ENCODE assay signal across 22 mouse cellular contexts in the genomic region with DNA sequence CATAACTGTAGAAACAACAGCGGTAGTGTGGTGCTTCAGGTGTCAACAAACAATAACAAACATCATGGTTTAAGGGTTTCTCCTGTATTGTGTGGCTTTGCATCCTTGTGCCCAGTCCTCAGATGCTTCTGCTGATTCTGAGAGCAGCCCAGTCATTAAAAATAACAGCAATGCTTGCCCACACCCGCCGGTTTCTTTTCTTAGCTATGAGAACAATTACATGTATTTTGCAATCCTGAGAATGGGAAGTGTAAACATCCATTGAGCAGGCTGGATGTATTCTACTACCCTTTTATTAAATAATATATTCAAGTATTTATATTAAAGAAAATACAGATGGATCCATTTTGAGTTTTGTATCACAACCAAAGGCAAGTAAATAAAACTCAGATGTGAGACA. TPM values are rescaled to one million over a fixed set of nuclear protein-coding genes. Genes with fewer than 3 reads are reported as not detected.
DNase-seq lines count a peak whose midpoint lies in the region; ATAC-seq and TF ChIP-seq lines count a peak whose summit lies in the region.
"Had no signal": no experiment of that assay in that cellular context is flagged by ENCODE, and none has a peak within 500 bp of the region (broad histone marks: within the 10 kb centered on the region; RNA-seq: fewer than 3 reads in every experiment).

No protein-coding gene starts in this region.

- no peak for TF ChIP-seq EP300 in liver, embryonic 14.5 days (IDR thresholded peaks at IDR 0.05; ENCODE audit: low read depth)

- peaks cover 8% of the 10 kb centered on the region for H3K36me3 ChIP-seq in liver, embryonic 14.5 days (replicated peaks; ENCODE audit: control insufficient read depth, insufficient read depth, low read depth)
- H3K36me3 ChIP-seq: embryonic facial prominence, embryonic 13.5 days; forebrain, embryonic 10.5 days; heart, embryonic 10.5 days; hindbrain, embryonic 13.5 days had no signal

- peak overlapping the region; percentile 16 for H3K4me3 ChIP-seq in bone marrow, adult 2 months (replicated peaks; ENCODE audit: control insufficient read depth, low read depth, low read length)
- no peak overlapping the region for H3K4me3 ChIP-seq in bone marrow macrophage, adult 2 months (ENCODE audit: insufficient read depth, low read length)
- peak overlapping the region; percentile 48 to 68 for H3K4me3 ChIP-seq in liver, embryonic 14.5 days (ENCODE audit: insufficient read depth in 1 of 2, low read depth in 2 of 2, low read length in 2 of 2)
- H3K4me3 ChIP-seq: embryonic facial prominence, embryonic 13.5 days; forebrain, embryonic 10.5 days; gastrocnemius, adult 2 months; heart, embryonic 10.5 days; hindbrain, embryonic 13.5 days had no signal

- H3K4me1 ChIP-seq in bone marrow, adult 2 months (ENCODE audit: control insufficient read depth, insufficient read depth, low read length), result peaks cover 2% of the 10 kb centered on the region; the same call in 1 of the 2 replicates
- H3K4me1 ChIP-seq in bone marrow macrophage, adult 2 months (ENCODE audit: control insufficient read depth, insufficient read depth, low read length), result peaks cover 18% of the 10 kb centered on the region
- H3K4me1 ChIP-seq in liver, embryonic 14.5 days (replicated peaks; ENCODE audit: control insufficient read depth in 2 of 2, insufficient read depth in 2 of 2, low read length in 1 of 2), result peaks cover 32 to 33% of the 10 kb centered on the region in 2 experiments

- peak overlapping the region; percentile 90 for H3K4me2 ChIP-seq in liver, embryonic 14.5 days (ENCODE audit: low read depth)
- H3K4me2 ChIP-seq: embryonic facial prominence, embryonic 13.5 days; hindbrain, embryonic 13.5 days had no signal

- no peaks in the 10 kb centered on the region for H3K9me3 ChIP-seq in liver, embryonic 14.5 days (ENCODE audit: control insufficient read depth, low read length)
- H3K9me3 ChIP-seq: embryonic facial prominence, embryonic 13.5 days; forebrain, embryonic 10.5 days; heart, embryonic 10.5 days; hindbrain, embryonic 13.5 days had no signal

- DNase-seq in liver, embryonic 14.5 days (ENCODE audit: low read depth in 3 of 3, low spot score in 3 of 3), result no peak
- DNase-seq in thymus, postnatal 36 days, result no peak
- no peak for DNase-seq in heart, postnatal 4 days
- DNase-seq: adrenal gland, adult 8-10 months; adrenal gland, postnatal 36 days; cerebellum, adult 11-12 months; cerebellum, adult 9-10 months; cerebellum, postnatal 36 days; gastrocnemius, adult 2 months; gastrocnemius, postnatal 36 days; heart, adult 18-20 months; heart, postnatal 10 days had no signal

- WGBS in bone marrow, adult 2 months, result 45% methylated on average over 3 of the region's 3 CpGs
- 67% methylated on average over 3 of the region's 3 CpGs for WGBS in liver, embryonic 14.5 days (ENCODE audit: insufficient replicate concordance)

- H3K27me3 ChIP-seq in liver, embryonic 14.5 days (ENCODE audit: control insufficient read depth, insufficient read depth, low read length), result no peaks in the 10 kb centered on the region
- H3K27me3 ChIP-seq: embryonic facial prominence, embryonic 13.5 days; hindbrain, embryonic 13.5 days had no signal

- no peak for TF ChIP-seq CTCF in bone marrow, adult 2 months (IDR thresholded peaks at IDR 0.05; ENCODE audit: control insufficient read depth, insufficient read depth, low read length)
- no peak for TF ChIP-seq CTCF in bone marrow macrophage, adult 2 months (IDR thresholded peaks at IDR 0.05; ENCODE audit: low read depth, low read length)
- TF ChIP-seq CTCF in liver, embryonic 14.5 days (IDR thresholded peaks at IDR 0.05; ENCODE audit: low read depth), result no peak

- H3K9ac ChIP-seq in liver, embryonic 14.5 days (replicated peaks), result peak overlapping the region; percentile 75
- H3K9ac ChIP-seq: embryonic facial prominence, embryonic 13.5 days; hindbrain, embryonic 13.5 days had no signal

- TF ChIP-seq POLR2A in bone marrow, adult 2 months (IDR thresholded peaks at IDR 0.05; ENCODE audit: borderline replicate concordance, control insufficient read depth, low read depth, low read length), result no peak
- TF ChIP-seq POLR2A in bone marrow macrophage, adult 2 months (IDR thresholded peaks at IDR 0.05; ENCODE audit: borderline replicate concordance, low read depth, low read length), result no peak

- no peak overlapping the region for H3K27ac ChIP-seq in bone marrow, adult 2 months (ENCODE audit: control insufficient read depth, insufficient read depth, low read depth, low read length, poor library complexity)
- H3K27ac ChIP-seq in bone marrow macrophage, adult 2 months (ENCODE audit: insufficient read depth, low read depth, low read length), result 0 out of 2 replicates have a peak overlapping the region, but pooled peaks have one; percentile 34
- H3K27ac ChIP-seq in liver, embryonic 14.5 days, result peak overlapping the region; percentile 86
- H3K27ac ChIP-seq: embryonic facial prominence, embryonic 13.5 days; forebrain, embryonic 10.5 days; gastrocnemius, adult 2 months; heart, embryonic 10.5 days; hindbrain, embryonic 13.5 days; hindbrain, postnatal 0 days had no signal

- ATAC-seq in liver, embryonic 14.5 days (ENCODE audit: insufficient read depth), result no peak
- ATAC-seq in monocyte, adult 5-6 weeks (replicated peaks; ENCODE audit: insufficient number of reproducible peaks, low FRiP score, low TSS enrichment, poor library complexity, severe bottlenecking), result peak; percentile 55; the same call in 1 of the 2 replicates
- ATAC-seq: forebrain, embryonic 14.5 days; hindbrain, postnatal 0 days had no signal

RNA-seq across cellular contexts. Expression of a gene that starts 4.2 kb away (rescaled TPM):
- 20.0 and 37.3 TPM in 2 replicates for polyA plus RNA-seq in bone marrow, adult 2 months (2011; ENCODE audit: insufficient read depth, insufficient read length, low replicate concordance, missing spikeins)
- polyA plus RNA-seq in bone marrow macrophage, adult 2 months (2012; ENCODE audit: insufficient read depth, insufficient read length, missing spikeins), result 16.7 and 18.4 TPM in 2 replicates
- polyA plus RNA-seq in liver, embryonic 14.5 days (2012; rRNA removed), result 23.7 and 23.9 TPM in 2 replicates
- polyA plus RNA-seq in liver, embryonic 14.5 days (2014; fragmentation: Nextera tagmentation; extraction: Ambion mirVana), result 16.9 and 17.7 TPM in 2 replicates
- 6.9 to 17.5 TPM (median 8.1 TPM) in 3 replicates for total RNA-seq in monocyte, adult 5-6 weeks (2017)
- total RNA-seq in heart, postnatal 4 days (2021), result 10 to 100 TPM; 12.4 to 13.1 TPM

RNA-seq across cellular contexts. Expression of a gene that starts 36.7 kb away (rescaled TPM):
- polyA plus RNA-seq in bone marrow, adult 2 months (2011; ENCODE audit: insufficient read depth, insufficient read length, low replicate concordance, missing spikeins), result 2.0 and 3.6 TPM in 2 replicates
- not detected in 2 replicates for polyA plus RNA-seq in bone marrow macrophage, adult 2 months (2012; ENCODE audit: insufficient read depth, insufficient read length, missing spikeins)
- 1.6 and 1.8 TPM in 2 replicates for polyA plus RNA-seq in liver, embryonic 14.5 days (2012; rRNA removed)
- polyA plus RNA-seq in liver, embryonic 14.5 days (2014; fragmentation: Nextera tagmentation; extraction: Ambion mirVana), result 2.9 and 3.1 TPM in 2 replicates
- 0.75 TPM in 1 of 3 replicates, not detected in the others for total RNA-seq in monocyte, adult 5-6 weeks (2017)
- not detected for total RNA-seq in heart, postnatal 4 days (2021)
- total RNA-seq: adrenal gland, adult 8-10 months; adrenal gland, postnatal 36 days; gastrocnemius, adult 2 months; gastrocnemius, postnatal 36 days; heart, adult 18-20 months; heart, postnatal 10 days; hematopoietic stem cell, adult 5-6 weeks; hindbrain, postnatal 0 days had no signal
- polyA plus RNA-seq: forebrain, embryonic 10.5 days; forebrain, embryonic 14.5 days; hindbrain, embryonic 13.5 days had no signal

RNA-seq across cellular contexts. Expression of a gene that starts 55.5 kb away (rescaled TPM):
- polyA plus RNA-seq in bone marrow, adult 2 months (2011; ENCODE audit: insufficient read depth, insufficient read length, low replicate concordance, missing spikeins), result 13.9 and 22.2 TPM in 2 replicates
- polyA plus RNA-seq in bone marrow macrophage, adult 2 months (2012; ENCODE audit: insufficient read depth, insufficient read length, missing spikeins), result 1.2 and 1.7 TPM in 2 replicates
- polyA plus RNA-seq in liver, embryonic 14.5 days (2012; rRNA removed), result 5.0 and 6.0 TPM in 2 replicates
- polyA plus RNA-seq in liver, embryonic 14.5 days (2014; fragmentation: Nextera tagmentation; extraction: Ambion mirVana), result 7.8 and 8.5 TPM in 2 replicates
- total RNA-seq in monocyte, adult 5-6 weeks (2017), result 0.21 to 1.2 TPM in 2 of 3 replicates, not detected in the other
- 100 to 1,000 TPM; 101 to 108 TPM for total RNA-seq in heart, postnatal 4 days (2021)
